Mouse (Mus musculus) left cerebral cortex, adult 18-20 months (tissue): ENCODE data around the gene Cisd1. TPM values are rescaled to one million over a fixed set of nuclear protein-coding genes. Genes with fewer than 3 reads are reported as not detected.

Experiments used
- DNase-seq, 2 experiments: peaks; one replicate each; pipeline ENCODE4 v3.0.0; 2021 to 2022; ENCODE audit warnings: low spot score in 2 of 2, mixed read lengths in 1 of 2
- total RNA-seq, 2 experiments: library from RNA; stranded (reverse); gene quantifications; 2 replicates each; pipeline ENCODE4 v1.2.3; 2021

The Cisd1 gene
- total RNA-seq, 2 experiments from 2014 or later, result 134 to 135 TPM

- no peak for DNase-seq
Observed at GRCm38 (mm10) chr10:71349290-71349689, 4.5 kb upstream of the Cisd1 start.

- no peak for DNase-seq
Observed at GRCm38 (mm10) chr10:71348637-71349280, 4.0 kb upstream of the Cisd1 start.

GRCm38 (mm10) chr10:71347964-71348636 is 3.3 kb upstream of the Cisd1 start:
- peak; percentile 27 to 32 for DNase-seq

GRCm38 (mm10) chr10:71347509-71347949 is 2.8 kb upstream of the Cisd1 start, which contains the start of gene Ipmk:
Gene Ipmk (plus strand): TSS chr10:71347763.
- peak; percentile 99 to 100 for DNase-seq

- DNase-seq, result peak in 1 of 2 experiments; percentile 58
Observed at GRCm38 (mm10) chr10:71346722-71347508, 2.2 kb upstream of the Cisd1 start.

GRCm38 (mm10) chr10:71346106-71346505 is 1.4 kb upstream of the Cisd1 start:
- DNase-seq, result no peak

- no peak for DNase-seq
Observed at GRCm38 (mm10) chr10:71343567-71344265, 1.0 kb downstream of the Cisd1 start.

- DNase-seq, result no peak
Observed at GRCm38 (mm10) chr10:71343130-71343529, 1.6 kb downstream of the Cisd1 start.

- DNase-seq, result no peak
Observed at GRCm38 (mm10) chr10:71342030-71342805, 2.5 kb downstream of the Cisd1 start.

- DNase-seq, result no peak
Observed at GRCm38 (mm10) chr10:71341290-71341689, 3.5 kb downstream of the Cisd1 start.

GRCm38 (mm10) chr10:71340195-71340594 is 4.6 kb downstream of the Cisd1 start:
- no peak for DNase-seq

- no peak for DNase-seq
Observed at GRCm38 (mm10) chr10:71339463-71339862, 5.3 kb downstream of the Cisd1 start.

- no peak for DNase-seq
Observed at GRCm38 (mm10) chr10:71338156-71338905, 6.4 kb downstream of the Cisd1 start.

- no peak for DNase-seq
Observed at GRCm38 (mm10) chr10:71337733-71338132, 7.0 kb downstream of the Cisd1 start.

- DNase-seq, result no peak
Observed at GRCm38 (mm10) chr10:71332859-71333258, 11.9 kb downstream of the Cisd1 start.

- no peak for DNase-seq
Observed at GRCm38 (mm10) chr10:71332376-71332775, 12.4 kb downstream of the Cisd1 start.

GRCm38 (mm10) chr10:71331908-71332307 is 12.8 kb downstream of the Cisd1 start:
- no peak for DNase-seq

GRCm38 (mm10) chr10:71330070-71330469 is 14.7 kb downstream of the Cisd1 start:
- DNase-seq, result no peak

GRCm38 (mm10) chr10:71329295-71329694 is 15.5 kb downstream of the Cisd1 start:
- no peak for DNase-seq

GRCm38 (mm10) chr10:71328870-71329269 is 15.9 kb downstream of the Cisd1 start:
- DNase-seq, result no peak
